Mouse (Mus musculus): ENCODE data around the gene Smg1. TPM values are rescaled to one million over a fixed set of nuclear protein-coding genes. Genes with fewer than 3 reads are reported as not detected.

Smg1 gene
- polyA plus RNA-seq, 1 experiment from 2014 or later: 20.4 TPM

GRCm38 (mm10) chr7:118154150-118154549, 89.3 kb downstream of the Smg1 start:
- Histone ChIP-seq H3K4me2 (ENCODE audit: low read depth, severe bottlenecking) (no peak overlapping the region), H3K4me1 (ENCODE audit: control insufficient read depth, insufficient read depth, low read length) (no peaks in the 10 kb centered on the region), H3K27me3 (ENCODE audit: control insufficient read depth, insufficient read depth, low read length) (no peaks in the 10 kb centered on the region), H3K36me3 (ENCODE audit: control insufficient read depth, insufficient read depth, low read length) (peaks cover 16% of the 10 kb centered on the region; the same call in 1 of the 2 replicates), H3K9me3 (ENCODE audit: control insufficient read depth, low read length) (no peaks in the 10 kb centered on the region), H3K4me3 (ENCODE audit: low read depth, low read length) (no peak overlapping the region), H3K27ac (replicated peaks; ENCODE audit: low read depth, low read length) (no peak overlapping the region), H3K9ac (ENCODE audit: low read length) (no peak overlapping the region)
- WGBS: 93% methylated on average over 6 of the region's 6 CpGs
- ATAC-seq (ENCODE audit: insufficient number of reproducible peaks, low FRiP score, low TSS enrichment, low read depth) (no peak), DNase-seq (ENCODE audit: low spot score) (no peak)

DNA sequence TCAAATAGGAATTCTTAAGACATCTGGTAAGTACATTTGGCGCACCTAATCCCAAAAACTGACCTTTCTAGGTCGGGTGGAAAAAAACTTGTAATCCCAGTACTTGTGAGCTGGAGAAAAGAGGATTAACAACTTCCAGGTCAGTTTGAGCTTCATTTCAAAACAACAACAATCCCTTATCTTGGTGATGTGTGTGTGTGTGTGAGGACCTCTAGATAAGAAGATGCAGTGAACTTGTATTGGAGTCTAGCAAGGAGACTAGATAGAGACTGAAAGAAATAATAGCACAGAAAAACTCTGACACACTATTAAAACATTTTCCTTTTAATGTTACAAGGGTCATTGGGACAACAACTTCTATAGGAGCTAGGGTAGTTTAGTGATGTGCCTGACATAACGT, 99.9 kb downstream of the Smg1 start:
- H3K9me3 ChIP-seq (ENCODE audit: control insufficient read depth, low read length): no peaks in the 10 kb centered on the region
- H3K27ac ChIP-seq (replicated peaks; ENCODE audit: low read depth, low read length): no peak overlapping the region
- no peaks in the 10 kb centered on the region for H3K27me3 ChIP-seq (ENCODE audit: control insufficient read depth, insufficient read depth, low read length)
- no peak overlapping the region for H3K4me2 ChIP-seq (ENCODE audit: low read depth, severe bottlenecking)
- H3K4me3 ChIP-seq (ENCODE audit: low read depth, low read length): no peak overlapping the region
- DNase-seq (ENCODE audit: low spot score) (no peak), ATAC-seq (ENCODE audit: insufficient number of reproducible peaks, low FRiP score, low TSS enrichment, low read depth) (no peak)
- WGBS: 87% methylated on average over 3 of the region's 3 CpGs
- no peaks in the 10 kb centered on the region for H3K4me1 ChIP-seq (ENCODE audit: control insufficient read depth, insufficient read depth, low read length)
- peaks cover 15% of the 10 kb centered on the region; the same call in 1 of the 2 replicates for H3K36me3 ChIP-seq (ENCODE audit: control insufficient read depth, insufficient read depth, low read length)
- no peak overlapping the region for H3K9ac ChIP-seq (ENCODE audit: low read length)

GRCm38 (mm10) chr7:118143123-118143522, 100.3 kb downstream of the Smg1 start:
- ATAC-seq (ENCODE audit: insufficient number of reproducible peaks, low FRiP score, low TSS enrichment, low read depth) (no peak), DNase-seq (ENCODE audit: low spot score) (no peak)
- H3K4me1 ChIP-seq (ENCODE audit: control insufficient read depth, insufficient read depth, low read length): no peaks in the 10 kb centered on the region
- H3K27ac ChIP-seq (replicated peaks; ENCODE audit: low read depth, low read length): no peak overlapping the region
- H3K9me3 ChIP-seq (ENCODE audit: control insufficient read depth, low read length): no peaks in the 10 kb centered on the region
- no peaks in the 10 kb centered on the region for H3K27me3 ChIP-seq (ENCODE audit: control insufficient read depth, insufficient read depth, low read length)
- no peak overlapping the region for H3K4me2 ChIP-seq (ENCODE audit: low read depth, severe bottlenecking)
- WGBS: 91% methylated on average over 4 of the region's 4 CpGs
- H3K36me3 ChIP-seq (ENCODE audit: control insufficient read depth, insufficient read depth, low read length): peaks cover 15% of the 10 kb centered on the region; the same call in 1 of the 2 replicates
- H3K9ac ChIP-seq (ENCODE audit: low read length): no peak overlapping the region
- no peak overlapping the region for H3K4me3 ChIP-seq (ENCODE audit: low read depth, low read length)

DNA sequence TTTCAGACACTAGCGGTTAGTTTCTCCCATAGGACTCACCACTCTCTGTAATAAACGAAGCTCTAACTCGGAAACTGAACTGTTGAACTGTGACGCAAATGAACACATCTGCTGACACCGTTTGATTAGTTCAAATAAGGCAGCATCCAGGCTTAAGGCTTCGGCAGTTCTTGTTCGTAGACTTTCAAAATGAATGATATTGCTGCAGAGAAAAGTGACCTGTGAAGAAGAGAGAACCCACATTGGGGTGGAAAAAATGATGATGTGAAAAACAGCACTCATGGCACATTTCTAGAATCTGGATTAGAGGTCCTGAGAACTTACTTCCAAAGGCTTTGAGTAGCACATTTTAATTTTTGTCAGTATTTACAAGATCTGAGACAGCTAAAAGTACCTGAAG, 102.2 kb downstream of the Smg1 start:
- no peaks in the 10 kb centered on the region for H3K9me3 ChIP-seq (ENCODE audit: control insufficient read depth, low read length)
- no peaks in the 10 kb centered on the region for H3K4me1 ChIP-seq (ENCODE audit: control insufficient read depth, insufficient read depth, low read length)
- no peak overlapping the region for H3K4me2 ChIP-seq (ENCODE audit: low read depth, severe bottlenecking)
- H3K27me3 ChIP-seq (ENCODE audit: control insufficient read depth, insufficient read depth, low read length): no peaks in the 10 kb centered on the region
- no peak overlapping the region for H3K9ac ChIP-seq (ENCODE audit: low read length)
- H3K36me3 ChIP-seq (ENCODE audit: control insufficient read depth, insufficient read depth, low read length): peaks cover 13% of the 10 kb centered on the region; the same call in 1 of the 2 replicates
- no peak overlapping the region for H3K27ac ChIP-seq (replicated peaks; ENCODE audit: low read depth, low read length)
- no peak overlapping the region for H3K4me3 ChIP-seq (ENCODE audit: low read depth, low read length)
- DNase-seq (ENCODE audit: low spot score): no peak
- ATAC-seq (ENCODE audit: insufficient number of reproducible peaks, low FRiP score, low TSS enrichment, low read depth): no peak
- WGBS: 93% methylated on average over 7 of the region's 7 CpGs

- Histone ChIP-seq H3K4me1 (ENCODE audit: control insufficient read depth, insufficient read depth, low read length) (no peaks in the 10 kb centered on the region), H3K9ac (ENCODE audit: low read length) (no peak overlapping the region), H3K4me3 (ENCODE audit: low read depth, low read length) (no peak overlapping the region), H3K36me3 (ENCODE audit: control insufficient read depth, insufficient read depth, low read length) (peaks cover 9% of the 10 kb centered on the region; the same call in 1 of the 2 replicates), H3K27ac (replicated peaks; ENCODE audit: low read depth, low read length) (no peak overlapping the region), H3K27me3 (ENCODE audit: control insufficient read depth, insufficient read depth, low read length) (no peaks in the 10 kb centered on the region), H3K9me3 (ENCODE audit: control insufficient read depth, low read length) (no peaks in the 10 kb centered on the region), H3K4me2 (ENCODE audit: low read depth, severe bottlenecking) (no peak overlapping the region)
- no peak for DNase-seq (ENCODE audit: low spot score)
- 82% methylated on average over 11 of the region's 11 CpGs for WGBS
- no peak for ATAC-seq (ENCODE audit: insufficient number of reproducible peaks, low FRiP score, low TSS enrichment, low read depth)
These were observed 108.3 kb downstream of the Smg1 start for GRCm38 (mm10) chr7:118135128-118135527.

DNA sequence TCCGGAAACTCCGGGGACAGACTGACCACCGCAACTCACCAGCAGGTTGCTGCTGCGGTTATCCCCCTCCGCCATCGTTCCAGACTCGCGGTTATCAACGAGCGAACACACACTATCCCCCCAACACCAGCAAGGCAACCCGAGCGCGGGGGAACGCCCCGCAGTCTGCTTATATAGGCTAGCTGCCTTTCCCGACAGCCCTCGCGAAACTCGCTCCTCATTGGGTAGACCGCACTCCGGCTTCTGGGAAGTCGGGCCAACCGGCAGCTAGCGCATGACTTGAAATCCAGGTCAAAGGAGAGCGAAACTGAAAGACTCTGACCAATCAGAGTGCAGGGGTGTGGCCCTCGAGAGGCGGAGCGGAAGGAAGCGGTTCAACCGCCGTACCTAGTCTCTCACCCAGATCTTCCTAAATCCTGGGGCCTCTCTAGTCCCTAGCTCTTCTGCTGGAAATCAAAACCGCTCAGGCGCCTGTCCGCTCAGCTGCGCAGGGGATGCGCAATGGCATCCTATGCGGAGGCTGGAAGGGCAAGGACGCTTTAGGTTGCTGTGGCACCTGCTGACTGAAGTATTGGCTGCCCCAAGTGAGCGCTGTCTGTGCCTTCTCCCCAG, 113.9 kb downstream of the Smg1 start, which contains the start of gene Arl6ip1:
TSS of gene Arl6ip1 (minus strand) at position 233 of the 612 bp plus-strand sequence.
- Histone ChIP-seq H3K4me2 (ENCODE audit: low read depth, severe bottlenecking) (peak within 1 kb of the TSS; percentile 43), H3K9ac (ENCODE audit: low read length) (peak within 1 kb of the TSS; percentile 76), H3K27me3 (ENCODE audit: control insufficient read depth, insufficient read depth, low read length) (no peaks in the 10 kb centered on the region), H3K9me3 (ENCODE audit: control insufficient read depth, low read length) (no peaks in the 10 kb centered on the region), H3K4me3 (ENCODE audit: low read depth, low read length) (peak within 1 kb of the TSS; percentile 66), H3K27ac (replicated peaks; ENCODE audit: low read depth, low read length) (peak within 1 kb of the TSS; percentile 84), H3K36me3 (ENCODE audit: control insufficient read depth, insufficient read depth, low read length) (peaks cover 9% of the 10 kb centered on the region; the same call in 1 of the 2 replicates), H3K4me1 (ENCODE audit: control insufficient read depth, insufficient read depth, low read length) (0 out of 2 replicates have a peak, but pooled peaks cover 3% of the 10 kb centered on the region)
- DNase-seq (ENCODE audit: low spot score) (peak; percentile 98), ATAC-seq (ENCODE audit: insufficient number of reproducible peaks, low FRiP score, low TSS enrichment, low read depth) (peak; percentile 100)
- whole genome bisulfite sequencing: under 1% methylated on average over 39 of the region's 39 CpGs

DNA sequence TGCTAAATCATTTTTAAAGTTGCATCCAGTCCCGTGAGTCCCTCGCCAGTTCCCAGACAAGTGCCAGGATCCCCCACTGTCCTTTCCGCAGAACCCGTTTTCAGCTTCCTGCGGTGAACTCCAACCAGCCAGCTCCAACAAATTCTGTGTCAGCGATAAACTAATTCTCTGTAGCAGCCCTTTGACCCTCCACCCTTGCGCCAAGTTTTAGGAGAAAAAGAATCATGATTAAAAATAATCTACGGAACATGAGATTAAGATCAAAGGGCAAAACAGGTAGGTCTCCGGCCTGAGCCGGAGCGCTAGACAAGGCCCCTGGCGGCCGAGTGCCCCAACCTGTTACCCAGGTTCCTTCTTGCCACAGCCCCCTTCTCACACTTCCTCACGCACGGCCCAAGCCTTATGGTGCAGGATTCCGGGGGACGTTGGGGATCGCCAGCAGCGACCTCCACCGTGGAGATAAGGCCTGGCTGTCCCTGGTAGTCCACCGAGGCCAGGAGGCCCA, 114.5 kb downstream of the Smg1 start:
- under 1% methylated on average over 21 of the region's 21 CpGs for WGBS
- Histone ChIP-seq H3K27me3 (ENCODE audit: control insufficient read depth, insufficient read depth, low read length) (no peaks in the 10 kb centered on the region), H3K27ac (replicated peaks; ENCODE audit: low read depth, low read length) (peak overlapping the region; percentile 84), H3K9me3 (ENCODE audit: control insufficient read depth, low read length) (no peaks in the 10 kb centered on the region), H3K36me3 (ENCODE audit: control insufficient read depth, insufficient read depth, low read length) (peaks cover 12% of the 10 kb centered on the region; the same call in 1 of the 2 replicates), H3K9ac (ENCODE audit: low read length) (peak overlapping the region; percentile 76), H3K4me1 (ENCODE audit: control insufficient read depth, insufficient read depth, low read length) (0 out of 2 replicates have a peak, but pooled peaks cover 3% of the 10 kb centered on the region), H3K4me3 (ENCODE audit: low read depth, low read length) (peak overlapping the region; percentile 66), H3K4me2 (ENCODE audit: low read depth, severe bottlenecking) (peak overlapping the region; percentile 43)
- ATAC-seq (ENCODE audit: insufficient number of reproducible peaks, low FRiP score, low TSS enrichment, low read depth): peak; percentile 75
- DNase-seq (ENCODE audit: low spot score): no peak

GRCm38 (mm10) chr7:118126219-118126875, 117.1 kb downstream of the Smg1 start:
- no peak overlapping the region for H3K9ac ChIP-seq (ENCODE audit: low read length)
- H3K36me3 ChIP-seq (ENCODE audit: control insufficient read depth, insufficient read depth, low read length): peaks cover 21% of the 10 kb centered on the region; the same call in 1 of the 2 replicates
- H3K4me3 ChIP-seq (ENCODE audit: low read depth, low read length): no peak overlapping the region
- H3K4me1 ChIP-seq (ENCODE audit: control insufficient read depth, insufficient read depth, low read length): 0 out of 2 replicates have a peak, but pooled peaks cover 3% of the 10 kb centered on the region
- ATAC-seq (ENCODE audit: insufficient number of reproducible peaks, low FRiP score, low TSS enrichment, low read depth) (no peak), DNase-seq (ENCODE audit: low spot score) (no peak)
- H3K4me2 ChIP-seq (ENCODE audit: low read depth, severe bottlenecking): no peak overlapping the region
- H3K27ac ChIP-seq (replicated peaks; ENCODE audit: low read depth, low read length): no peak overlapping the region
- H3K9me3 ChIP-seq (ENCODE audit: control insufficient read depth, low read length): no peaks in the 10 kb centered on the region
- H3K27me3 ChIP-seq (ENCODE audit: control insufficient read depth, insufficient read depth, low read length): no peaks in the 10 kb centered on the region
- WGBS: 85% methylated on average over 11 of the region's 11 CpGs
